Mouse (Mus musculus): Measurements from ENCODE around the gene Tyw3. TPM values are rescaled to one million over a fixed set of nuclear protein-coding genes. Genes with fewer than 3 reads are reported as not detected.

Gene Tyw3
- total RNA-seq, 2 experiments from 2014 or later: 4.8 to 4.9 TPM

DNA sequence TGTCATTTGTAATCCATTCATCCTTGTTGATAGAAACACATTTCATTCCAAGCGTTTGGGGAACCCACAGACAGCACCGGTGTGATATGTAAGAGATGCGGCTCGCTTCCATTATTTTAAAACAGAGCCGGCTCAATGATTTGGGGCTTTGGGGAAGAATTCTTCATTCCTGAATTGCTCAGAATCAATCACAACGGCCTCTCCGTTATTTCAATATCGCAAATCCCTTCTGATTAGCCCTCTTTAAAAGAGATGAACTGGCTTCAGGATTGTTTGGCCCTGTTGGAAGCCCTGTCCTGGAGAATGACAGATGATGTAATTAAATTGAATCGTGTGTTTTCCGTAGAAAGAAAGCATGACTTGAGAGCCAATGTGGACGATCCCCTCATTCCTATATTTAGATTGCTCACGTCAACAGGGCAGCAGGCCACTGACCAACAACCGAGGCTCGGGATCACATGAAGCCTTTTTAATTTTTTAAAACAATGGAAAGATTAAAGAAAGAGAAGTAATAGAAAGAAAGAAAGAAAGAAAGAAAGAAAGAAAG, 26.8 kb downstream of the Tyw3 start:
- intact Hi-C loops (cut with DNase I): loop anchor here (5.0 to 10.0 kb wide), 2 partner anchors 238 to 605 kb away; partner anchors contain the start of gene Lhx8
- DNase-seq: peak; percentile 25 to 34

DNA sequence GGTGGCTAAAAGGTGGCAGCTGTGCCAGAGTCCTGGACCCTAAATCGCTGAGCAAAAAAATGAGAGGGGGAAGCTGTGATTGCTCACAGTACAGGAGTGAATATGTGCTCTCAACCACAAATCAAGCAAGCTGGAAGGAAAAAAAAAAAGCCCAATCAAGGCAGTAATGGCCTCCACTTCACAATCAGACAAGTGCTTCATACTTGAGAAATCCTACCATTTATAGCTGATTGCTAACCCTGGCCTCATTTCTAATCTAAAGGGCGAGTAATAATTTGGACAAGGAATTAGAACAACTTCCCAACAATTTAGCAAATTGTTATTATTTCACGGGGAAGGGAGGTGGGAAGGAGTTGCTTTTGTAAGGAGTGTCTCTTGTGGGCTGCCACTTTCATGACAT, 31.5 kb downstream of the Tyw3 start:
- intact Hi-C loops (cut with DNase I): no loop called here

DNA sequence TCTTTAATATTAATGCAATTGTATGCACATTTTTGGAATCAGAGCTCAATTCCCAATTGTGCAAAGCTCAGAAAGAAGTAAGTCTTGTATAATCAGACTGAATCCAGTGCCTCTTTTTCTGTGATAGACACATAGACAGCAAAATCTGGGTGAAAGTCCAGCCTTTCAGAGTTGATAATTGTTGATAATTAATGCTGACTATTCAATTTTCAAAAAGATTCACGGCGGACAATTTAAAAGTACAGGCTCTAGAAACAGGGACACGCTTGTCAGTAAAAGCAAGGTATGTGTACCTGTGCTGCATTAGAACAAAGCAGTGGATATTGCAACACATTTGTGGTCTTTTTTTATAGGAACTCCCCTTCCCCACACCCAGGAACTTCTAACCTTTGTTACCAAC, 34.7 kb downstream of the Tyw3 start:
- intact Hi-C loops (cut with DNase I): no loop called here
- no peak for DNase-seq

More for the DNA sequence above, 31.5 kb downstream of the Tyw3 start:
- DNase-seq: no peak

DNA sequence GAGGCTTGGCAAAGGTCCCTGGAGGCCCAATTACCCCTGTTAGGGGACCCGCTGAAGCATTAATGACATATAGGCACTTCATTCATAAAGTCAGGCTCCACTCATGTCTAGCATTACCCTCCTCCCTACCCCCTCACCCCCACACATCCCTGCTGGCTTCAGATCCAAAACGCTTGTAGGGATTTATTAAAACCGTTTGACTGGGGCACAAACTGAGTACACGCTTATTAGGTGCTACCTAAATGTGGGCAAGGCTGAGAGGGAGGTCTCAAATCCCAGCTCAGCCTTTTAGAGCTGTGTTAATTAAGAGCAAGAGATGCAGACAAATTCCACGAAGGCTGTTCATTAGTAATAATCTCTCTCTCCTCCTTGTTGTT, 45.9 kb downstream of the Tyw3 start:
- DNase-seq: no peak
- intact Hi-C loops (cut with DNase I): no loop called here

- intact Hi-C loops (cut with DNase I): no loop called here
- no peak for DNase-seq
Observed at GRCm38 (mm10) chr3:154550326-154551034, 46.4 kb downstream of the Tyw3 start.

DNA sequence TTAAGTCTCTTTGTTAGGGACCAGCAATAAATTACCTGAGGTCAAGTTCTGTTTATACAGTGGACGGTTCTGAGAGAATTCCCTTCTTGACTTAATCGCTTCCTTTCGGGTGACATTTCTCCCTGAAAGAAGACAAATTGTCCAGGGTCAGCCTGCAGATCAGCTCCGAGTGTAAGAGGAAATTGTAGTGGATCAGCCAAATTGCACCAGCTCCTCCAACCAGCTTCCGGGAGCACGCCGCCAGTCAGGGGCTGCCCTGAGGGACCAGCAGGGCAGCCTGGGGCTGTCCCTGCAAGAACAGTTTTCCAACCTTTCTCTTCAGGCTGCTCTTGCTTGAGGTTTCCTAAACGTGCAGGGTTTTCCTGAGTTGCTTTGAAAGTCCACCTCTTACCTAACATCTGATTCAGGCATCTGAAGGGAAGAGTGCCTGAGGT, 48.0 kb downstream of the Tyw3 start:
- intact Hi-C loops (cut with DNase I): no loop called here
- no peak for DNase-seq

- intact Hi-C loops (cut with DNase I): no loop called here
- DNase-seq: no peak
Observed at GRCm38 (mm10) chr3:154547549-154548426, 49.1 kb downstream of the Tyw3 start.

DNA sequence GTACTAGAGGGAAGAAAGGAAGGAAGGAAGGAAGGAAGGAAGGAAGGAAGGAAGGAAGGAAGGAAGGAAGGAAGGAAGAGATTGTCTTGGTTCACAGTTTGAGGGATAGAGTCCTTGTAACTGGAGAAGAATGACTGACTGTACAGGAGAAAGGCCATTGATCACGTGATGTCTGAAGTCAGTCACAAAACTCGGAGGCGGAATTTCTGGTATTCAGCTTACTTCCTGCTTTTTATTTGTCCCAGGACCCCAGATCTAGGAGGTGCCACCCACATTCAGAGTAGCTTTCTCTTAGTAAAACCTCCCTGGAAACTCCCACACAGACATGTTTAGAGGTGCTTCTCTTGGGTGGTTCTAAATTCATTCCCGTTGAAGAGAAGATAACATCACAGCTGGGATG, 50.7 kb downstream of the Tyw3 start:
- intact Hi-C loops (cut with DNase I): no loop called here
- DNase-seq: no peak

DNA sequence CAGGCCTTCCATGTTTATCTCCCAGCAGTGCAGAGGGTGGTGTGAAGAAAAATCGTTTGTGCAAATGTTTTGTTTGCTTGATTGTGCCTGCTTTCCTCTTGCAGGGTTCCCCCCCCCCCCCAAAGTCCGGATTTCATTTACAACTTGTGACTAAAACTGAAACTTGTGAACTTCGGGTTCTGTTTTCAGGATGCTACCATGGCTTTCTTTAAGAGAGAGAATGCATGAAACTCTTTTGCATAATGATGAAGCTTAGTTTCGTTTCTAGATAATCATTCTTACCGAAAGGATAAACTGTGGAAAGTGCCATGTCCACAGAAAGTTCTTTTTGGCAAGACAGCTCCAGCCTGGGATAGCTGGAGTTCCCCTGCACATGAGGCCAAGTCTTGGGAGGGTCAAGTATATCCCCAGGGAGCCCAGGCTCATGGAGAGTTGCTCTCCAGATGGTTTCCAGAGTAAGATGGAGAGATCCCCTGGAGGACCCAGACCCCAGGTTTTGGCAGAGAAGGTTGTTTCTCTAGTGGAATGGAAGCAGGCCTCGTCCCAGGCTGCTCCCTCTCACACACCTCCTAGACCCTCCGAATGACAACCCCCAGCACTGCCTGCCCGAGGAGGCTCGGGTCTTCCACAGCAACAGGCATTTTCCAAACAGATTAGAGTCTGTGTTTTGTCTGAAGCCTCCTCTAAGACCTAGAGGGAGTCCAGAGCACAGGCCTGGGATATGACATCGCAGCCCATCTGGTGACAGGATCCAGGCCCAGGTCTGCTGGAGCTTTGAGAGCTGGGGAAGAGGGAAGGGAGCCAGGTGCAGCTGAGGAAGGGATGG, 56.6 kb downstream of the Tyw3 start:
- intact Hi-C loops (cut with DNase I): no loop called here
- peak in 1 of 2 experiments; percentile 26 for DNase-seq

- intact Hi-C loops (cut with DNase I): no loop called here
- no peak for DNase-seq
Observed at GRCm38 (mm10) chr3:154536134-154536533, 60.8 kb downstream of the Tyw3 start.

GRCm38 (mm10) chr3:154533246-154533645, 63.7 kb downstream of the Tyw3 start:
- no peak for DNase-seq
- intact Hi-C loops (cut with DNase I): no loop called here

DNA sequence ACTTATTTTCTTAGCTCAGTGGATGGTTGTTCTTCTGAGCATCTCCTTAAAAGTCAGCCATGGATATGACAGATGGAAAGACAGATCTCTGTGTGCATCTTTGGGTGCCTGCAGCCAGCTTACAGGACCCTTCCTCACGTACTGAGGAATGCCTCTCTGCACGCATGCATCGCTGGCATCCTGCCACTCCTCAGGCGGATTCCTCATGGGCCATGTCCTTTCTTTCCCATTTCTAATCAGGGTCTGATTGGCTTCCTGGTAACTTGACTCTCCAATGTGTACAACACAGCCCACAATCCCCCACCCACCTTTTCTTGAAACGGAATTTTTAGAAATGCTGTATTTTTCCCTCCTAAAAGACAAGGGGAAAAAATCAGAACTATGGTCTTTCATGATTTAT, 67.9 kb downstream of the Tyw3 start:
- intact Hi-C loops (cut with DNase I): no loop called here
- no peak for DNase-seq

DNA sequence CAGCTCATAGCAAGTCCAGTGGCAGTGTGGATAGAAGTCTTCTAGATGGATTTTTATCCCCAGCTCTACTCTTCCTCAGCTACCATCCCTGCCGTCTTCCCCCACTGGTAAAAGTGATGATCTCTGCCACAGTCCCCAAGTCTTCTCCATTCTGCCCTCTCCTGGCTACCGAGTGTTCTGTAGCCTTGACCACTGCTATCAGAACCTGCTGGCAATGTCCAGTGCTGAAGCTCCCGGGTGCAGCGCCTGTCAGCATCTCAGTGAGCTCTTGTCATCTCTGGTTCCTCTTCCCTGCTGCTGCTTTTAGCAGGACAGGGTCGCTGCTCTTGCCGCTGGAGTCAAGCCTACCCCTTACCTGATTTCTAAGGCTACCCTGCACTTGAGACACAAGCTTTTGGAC, 70.3 kb downstream of the Tyw3 start:
- intact Hi-C loops (cut with DNase I): no loop called here
- peak in 1 of 2 experiments; percentile 11 for DNase-seq

Other genes starting within 250 kb of the Tyw3 start
- 10 to 100 TPM; 19.5 to 21.8 TPM for gene Cryz, start 393 bp downstream of the Tyw3 start, total RNA-seq (2021)
- gene Erich3, start 66.8 kb upstream of the Tyw3 start, total RNA-seq (2021): under 1 TPM; 0.05 TPM

Data from heart, postnatal 10 days (tissue).